Mouse (Mus musculus): ENCODE data around the gene Olfr111.
"Not testable (repeated sequence)": the region's sequence is repeated elsewhere in the genome, so short reads cannot be mapped to it uniquely, and the experiment has no call there.

The Olfr111 gene

DNA sequence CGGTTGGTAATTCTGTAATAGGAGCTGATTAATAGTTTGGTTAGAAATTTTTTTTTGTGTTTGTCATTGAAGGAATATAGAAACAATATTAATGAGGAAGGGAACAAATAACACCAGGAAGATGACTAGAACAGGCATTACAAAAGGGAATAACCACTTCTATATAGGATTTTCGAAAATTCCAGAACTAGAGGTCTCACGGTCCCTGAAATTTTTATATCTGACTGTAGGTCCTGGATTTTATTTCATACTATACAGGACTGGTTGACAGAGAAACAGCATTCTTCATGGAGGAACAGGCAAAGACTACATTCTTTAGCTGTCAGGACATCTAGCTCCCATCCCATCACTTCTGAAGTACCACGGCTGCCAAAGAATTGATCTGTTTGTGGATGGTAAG is at the start of gene Olfr111:
Olfr111 (plus strand) TSS at position 301 of the 400 bp plus-strand sequence.
- no peak for DNase-seq (ENCODE audit: low read depth)

DNA sequence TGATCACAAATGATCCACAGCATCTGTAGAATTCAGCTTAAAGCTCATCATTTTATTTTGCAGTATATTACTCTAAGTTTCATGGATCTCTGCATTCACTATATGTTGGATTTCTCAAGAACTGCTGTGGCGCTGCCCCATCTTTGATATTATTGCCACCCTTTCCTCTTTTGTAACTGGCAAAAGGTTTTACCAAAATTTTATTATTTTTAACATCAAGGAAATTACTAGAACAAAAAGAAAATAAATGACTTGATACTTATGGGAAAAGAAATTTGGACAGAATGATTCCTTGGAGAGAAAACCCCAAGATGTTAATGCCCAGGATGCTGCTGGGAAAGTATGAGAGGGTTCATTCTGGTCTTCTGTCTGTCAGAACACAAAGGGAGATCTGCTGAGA is 49.2 kb upstream of the Olfr111 start, which contains the start of gene Olfr109:
Olfr109 (plus strand) TSS at position 301 of the 400 bp plus-strand sequence.
- DNase-seq (ENCODE audit: low read depth) = no peak

DNA sequence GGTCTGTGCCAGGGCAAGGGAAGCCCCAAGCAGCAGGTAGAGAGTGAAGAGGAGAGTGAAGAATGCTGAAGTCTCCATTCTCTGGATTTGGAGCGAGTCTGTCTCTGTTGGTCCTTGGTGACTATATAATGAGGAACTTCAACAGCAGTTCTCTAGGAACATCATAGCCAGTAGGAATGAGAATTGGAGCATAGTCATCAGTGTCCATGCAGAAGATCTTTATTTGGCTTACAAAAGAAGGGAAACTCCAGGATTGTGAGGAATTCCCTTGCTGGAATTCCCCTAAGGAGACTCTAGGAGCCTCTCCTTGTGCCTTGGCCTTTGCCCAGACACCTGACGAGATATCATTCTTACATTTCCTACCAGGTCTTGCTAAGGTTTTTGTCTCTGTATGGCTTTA is 24.4 kb upstream of the Olfr111 start, which contains the start of gene H2-M2:
H2-M2 (minus strand) TSS at position 101 of the 400 bp plus-strand sequence.
- DNase-seq (ENCODE audit: low read depth) = no peak

DNA sequence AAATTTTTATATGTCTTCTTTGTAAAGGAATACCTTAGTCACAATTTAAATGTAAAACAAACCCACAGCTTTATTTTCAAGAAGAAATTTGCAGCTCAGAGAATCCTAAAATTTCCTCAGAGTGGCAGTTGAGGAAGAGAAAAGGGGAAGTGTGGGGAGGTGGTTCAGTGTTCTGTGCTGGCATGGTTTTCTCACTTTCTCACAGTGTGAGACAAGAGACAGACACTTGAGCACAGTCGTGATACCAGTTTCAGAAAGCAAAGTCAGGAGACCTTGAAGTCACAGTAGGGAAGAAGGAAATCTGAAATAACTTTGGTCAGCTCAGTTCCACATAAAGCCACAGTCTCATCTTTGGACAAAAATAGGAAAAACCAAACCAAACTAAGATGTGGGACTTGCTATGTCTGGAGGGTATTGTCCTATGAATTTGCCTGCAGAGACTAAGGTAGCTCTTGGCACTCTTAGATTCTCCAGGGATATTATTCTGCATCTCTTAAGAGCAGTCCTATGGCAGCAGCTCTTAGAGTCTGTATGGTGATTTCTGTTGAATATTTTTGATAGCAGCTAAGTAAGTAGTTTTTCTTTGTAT is 15.8 kb upstream of the Olfr111 start, which contains the start of gene Olfr110:
Olfr110 (plus strand) TSS at position 539 of the 589 bp plus-strand sequence.
- no peak for DNase-seq (ENCODE audit: low read depth)

DNA sequence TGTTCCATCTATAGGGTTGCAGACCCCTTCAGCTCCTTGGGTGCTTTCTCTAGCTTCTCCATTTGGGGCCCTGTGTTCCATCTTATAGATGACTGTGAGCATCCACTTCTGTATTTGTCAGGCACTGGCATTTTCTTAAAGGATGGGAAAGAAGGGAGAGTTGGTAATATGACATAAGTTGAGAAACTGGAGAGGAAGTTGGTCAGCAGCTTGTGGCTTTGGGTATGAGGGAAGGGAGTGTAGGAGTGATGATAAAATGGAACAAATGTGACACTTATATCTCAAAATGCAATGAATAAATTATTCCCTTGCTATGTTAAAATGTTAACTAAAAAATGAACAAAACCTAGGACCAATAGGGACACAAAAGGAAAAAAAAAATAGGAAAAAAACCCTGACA is 16.8 kb downstream of the Olfr111 start:
- DNase-seq (ENCODE audit: low read depth) = not testable (repeated sequence)

DNA sequence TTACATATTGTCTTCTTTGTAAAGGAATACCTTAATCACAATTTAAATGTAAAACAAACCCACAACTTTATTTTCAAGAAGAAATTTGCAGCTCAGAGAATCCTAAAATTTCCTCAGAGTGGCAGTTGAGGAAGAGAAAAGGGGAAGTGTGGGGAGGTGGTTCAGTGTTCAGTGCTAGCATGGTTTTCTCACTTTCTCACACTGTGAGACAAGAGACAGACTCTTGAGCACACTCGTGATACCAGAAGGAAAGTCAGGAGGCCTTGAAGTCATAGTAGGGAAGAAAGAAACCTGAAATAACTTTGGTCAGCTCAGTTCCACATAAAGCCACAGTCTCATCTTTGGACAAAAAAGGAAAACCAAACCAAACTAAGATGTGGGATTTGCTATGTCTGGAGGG is 17.6 kb downstream of the Olfr111 start:
- DNase-seq (ENCODE audit: low read depth) = not testable (repeated sequence)

DNA sequence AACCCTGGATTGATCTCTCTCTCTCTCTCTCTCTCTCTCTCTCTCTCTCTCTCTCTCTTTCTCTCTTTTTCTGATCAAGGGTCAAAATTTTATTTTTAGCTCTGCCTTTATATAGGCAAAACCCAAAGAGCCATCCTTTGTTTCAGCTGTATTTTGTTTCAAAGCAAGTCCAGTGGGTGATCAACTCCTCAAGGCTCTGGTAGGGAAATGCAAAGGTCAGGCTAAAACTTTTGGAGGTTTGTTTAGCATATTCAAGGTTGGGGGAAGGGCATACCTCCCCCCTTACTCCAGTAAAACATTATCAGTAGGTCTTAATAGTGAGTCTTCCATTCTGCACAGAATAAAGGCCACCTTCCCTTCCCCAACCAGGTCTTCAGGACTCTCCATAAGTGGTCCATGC is 27.3 kb downstream of the Olfr111 start:
- DNase-seq (ENCODE audit: low read depth) = no peak

DNA sequence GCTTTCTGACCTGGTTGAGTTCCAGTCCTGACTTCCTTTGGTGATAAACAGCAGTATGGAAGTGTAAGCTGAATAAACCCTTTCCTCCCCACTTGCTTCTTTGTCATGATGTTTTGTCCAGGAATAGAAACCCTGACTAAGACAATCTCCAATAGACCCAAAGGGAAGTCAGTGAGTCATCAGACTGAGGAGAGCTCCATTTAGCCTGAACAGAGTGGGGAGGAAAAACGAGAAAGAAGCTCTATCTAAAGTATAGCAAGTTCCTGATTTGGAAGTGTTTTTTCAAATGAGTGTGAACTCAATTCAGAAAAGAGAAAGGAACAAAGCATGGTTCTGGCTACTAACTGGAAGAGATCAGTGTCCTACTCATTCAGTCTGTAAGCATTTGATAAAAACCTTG is 30.6 kb downstream of the Olfr111 start:
- not testable (repeated sequence) for DNase-seq (ENCODE audit: low read depth)

DNA sequence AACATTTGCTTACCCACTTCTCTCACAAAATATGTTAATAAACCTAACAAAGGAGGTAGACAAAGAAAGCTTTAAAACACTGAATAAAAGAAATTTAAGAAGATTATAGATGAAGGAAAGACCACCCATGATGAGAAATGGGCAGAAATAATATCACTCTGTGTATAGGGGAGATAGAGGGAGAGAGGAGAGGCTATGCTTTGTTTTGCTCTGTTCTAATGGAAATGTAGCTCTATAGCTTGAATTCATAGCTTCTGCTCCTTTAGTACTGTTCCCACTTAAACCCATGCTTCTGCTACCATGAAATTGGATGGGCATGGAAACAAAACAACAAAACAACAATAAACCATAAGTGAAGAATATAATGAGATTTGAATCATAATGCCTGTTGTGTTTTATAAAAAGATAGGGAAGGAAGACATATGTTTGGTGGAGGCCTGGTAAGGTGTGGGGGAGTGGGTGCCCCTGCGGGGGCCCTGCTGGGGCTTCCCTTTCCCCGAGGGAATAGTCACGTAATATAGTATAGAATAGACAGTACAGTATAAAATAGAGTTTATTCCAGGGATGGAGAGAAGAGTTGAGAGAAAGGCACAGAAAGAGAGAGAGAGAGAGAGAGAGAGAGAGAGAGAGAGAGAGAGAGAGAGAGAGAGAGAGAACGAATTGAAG is 33.8 kb downstream of the Olfr111 start:
- DNase-seq (ENCODE audit: low read depth) = no peak

DNA sequence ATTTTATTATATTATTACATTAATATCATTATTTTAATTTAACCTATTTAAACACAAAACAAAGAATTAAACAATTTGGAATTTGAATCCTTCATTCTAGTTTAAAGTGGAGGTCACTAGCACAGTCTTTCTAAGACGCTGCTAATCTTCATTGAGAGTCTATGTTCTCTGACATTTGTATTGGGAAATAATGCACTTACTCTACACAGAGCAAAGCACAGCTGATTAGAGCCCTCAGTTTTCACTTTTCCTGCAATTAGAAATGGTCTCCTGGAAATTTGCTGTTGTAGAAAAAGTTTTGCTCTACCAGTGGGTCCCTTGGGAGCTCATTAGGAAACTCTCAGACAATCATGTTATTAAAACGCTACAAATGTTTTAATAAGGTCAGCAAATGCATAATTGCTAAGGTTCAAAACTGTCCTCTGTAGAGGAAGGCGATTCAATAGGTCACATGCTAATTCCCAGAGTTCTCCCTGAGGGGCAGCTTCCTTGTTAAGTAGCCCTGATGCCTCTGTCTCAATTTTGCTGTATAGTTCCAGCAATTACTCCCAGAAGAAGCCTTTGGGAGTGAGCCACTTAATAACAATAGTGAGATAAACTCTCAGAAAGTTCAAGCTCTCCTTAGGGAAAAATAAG is 36.1 kb downstream of the Olfr111 start:
- DNase-seq (ENCODE audit: low read depth) = no peak

DNA sequence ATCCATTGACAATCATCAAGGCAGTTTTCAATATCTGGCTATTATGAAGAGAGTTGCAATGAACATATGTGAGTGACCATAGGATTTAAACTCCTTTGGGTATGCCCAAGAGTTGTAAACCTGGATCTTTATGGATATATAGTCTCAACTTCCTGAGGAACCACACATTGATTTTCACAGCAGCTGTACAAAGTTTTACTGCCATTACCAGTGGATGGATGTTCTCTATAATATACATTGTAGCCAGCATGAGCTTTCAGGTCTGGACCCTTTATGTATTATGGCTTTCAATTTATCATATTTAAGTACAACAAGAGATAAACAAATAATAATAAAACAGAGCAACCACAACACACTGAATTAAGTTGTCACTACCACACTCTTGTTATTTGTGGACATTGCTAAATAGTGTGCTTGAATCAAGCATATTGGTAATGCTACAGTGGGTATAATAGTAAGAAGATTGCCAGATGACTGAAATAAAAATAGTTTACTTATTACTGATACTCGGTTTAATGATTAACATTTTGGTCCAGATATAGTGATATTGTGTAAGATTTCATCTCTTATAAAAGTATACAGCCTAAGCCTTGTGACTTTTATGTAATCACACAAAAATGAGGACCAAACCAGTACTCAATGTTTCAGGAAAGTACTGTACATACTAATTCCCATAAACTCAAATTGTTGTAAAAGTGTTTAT is 51.2 kb downstream of the Olfr111 start:
- no peak for DNase-seq (ENCODE audit: low read depth)

DNA sequence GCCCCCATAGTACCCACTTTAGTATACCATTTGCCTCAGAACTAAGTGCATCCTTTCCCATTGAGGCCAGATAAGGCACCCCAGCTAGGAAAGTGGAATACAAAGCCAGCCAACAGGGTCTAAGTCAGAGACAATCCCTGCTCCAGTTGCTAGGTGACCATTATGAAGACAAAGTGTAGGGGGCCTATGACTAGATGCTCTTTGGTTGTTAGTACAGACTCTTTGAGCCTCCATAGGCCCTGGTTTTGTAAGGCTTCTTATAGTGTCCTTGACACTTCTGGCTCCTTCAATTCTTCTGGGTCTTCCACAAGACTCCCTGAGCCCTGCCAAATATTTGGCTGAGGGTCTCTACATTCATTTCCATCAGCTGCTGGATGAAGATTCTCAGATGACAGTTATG is 61.5 kb downstream of the Olfr111 start, which contains the start of gene Olfr112:
Olfr112 (minus strand) TSS at position 101 of the 400 bp plus-strand sequence.
- DNase-seq (ENCODE audit: low read depth) = no peak

DNA sequence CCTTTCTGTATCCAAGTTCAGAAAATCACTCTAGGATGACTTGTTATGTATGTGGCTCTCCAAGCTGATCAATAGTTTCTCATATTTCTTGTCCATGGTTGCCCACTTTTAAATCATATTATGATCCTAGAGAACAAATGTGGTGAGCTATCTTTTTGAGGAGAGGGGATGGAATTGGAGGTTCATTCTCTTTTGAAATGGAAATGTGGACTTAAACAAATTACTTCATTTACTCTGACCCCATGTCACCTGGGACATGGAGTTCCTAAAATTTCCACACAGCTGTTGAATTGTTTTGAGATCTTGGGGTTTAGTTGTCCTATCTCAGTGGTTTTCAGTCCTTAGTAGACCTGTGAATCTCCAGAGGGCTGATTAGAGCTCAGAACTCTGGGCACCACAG is 69.7 kb downstream of the Olfr111 start, which contains the start of gene Olfr113:
Olfr113 (minus strand) TSS at position 101 of the 400 bp plus-strand sequence.
- DNase-seq (ENCODE audit: low read depth) = no peak
